Comparison of ENCODE assay signal across 8 mouse cellular contexts in the genomic region with DNA sequence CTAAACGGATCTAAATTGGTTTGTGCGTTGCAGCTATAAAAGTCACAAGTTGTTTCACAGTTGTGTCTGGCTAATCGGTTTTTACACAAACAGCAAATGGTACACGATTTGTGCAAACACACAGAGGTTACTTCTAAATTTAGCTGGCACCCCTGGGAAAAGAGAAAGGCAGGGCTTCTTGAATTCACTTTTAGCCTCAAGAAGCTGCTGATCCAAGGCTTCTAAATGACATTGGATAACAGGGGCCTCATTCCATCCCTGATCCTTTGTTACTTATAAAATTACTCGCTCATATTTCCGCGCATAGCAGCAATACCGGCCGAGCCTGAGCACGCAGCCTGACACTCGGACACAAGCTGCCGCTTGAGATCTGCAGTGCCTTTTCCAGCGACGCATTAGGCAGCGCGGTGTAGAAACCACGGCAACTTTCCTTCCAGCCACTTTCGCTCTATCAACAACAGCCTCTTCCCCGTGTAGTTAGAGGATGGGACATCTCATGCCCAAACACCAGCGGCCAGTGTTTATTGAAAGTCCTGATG. TPM values are rescaled to one million over a fixed set of nuclear protein-coding genes. Genes with fewer than 3 reads are reported as not detected.
DNase-seq lines count a peak whose midpoint lies in the region; ATAC-seq lines count a peak whose summit lies in the region.

No protein-coding gene starts in this region.

- H3K4me1 ChIP-seq in intestine, embryonic 14.5 days (replicated peaks; ENCODE audit: control insufficient read depth, insufficient read depth, low read length), result no peaks in the 10 kb centered on the region
- peaks cover 13% of the 10 kb centered on the region for H3K4me1 ChIP-seq in intestine, embryonic 16.5 days (ENCODE audit: control insufficient read depth, insufficient read depth, low read length)
- H3K4me1 ChIP-seq in heart, embryonic 15.5 days (replicated peaks), result peaks cover 42% of the 10 kb centered on the region

- peak overlapping the region; percentile 7; the same call in 1 of the 2 replicates for H3K4me3 ChIP-seq in intestine, embryonic 14.5 days (ENCODE audit: low read depth, low read length)
- H3K4me3 ChIP-seq in intestine, embryonic 16.5 days (ENCODE audit: low read length), result no peak overlapping the region
- no peak overlapping the region for H3K4me3 ChIP-seq in heart, embryonic 15.5 days

- no peak overlapping the region for H3K9ac ChIP-seq in intestine, embryonic 14.5 days (ENCODE audit: low read length)
- no peak overlapping the region for H3K9ac ChIP-seq in intestine, embryonic 16.5 days (ENCODE audit: low read depth, low read length)
- no peak overlapping the region for H3K9ac ChIP-seq in heart, embryonic 15.5 days

- H3K4me2 ChIP-seq in intestine, embryonic 14.5 days (ENCODE audit: low read length), result peak overlapping the region; percentile 13; the same call in 1 of the 2 replicates
- no peak overlapping the region for H3K4me2 ChIP-seq in intestine, embryonic 16.5 days (ENCODE audit: low read depth, low read length)
- peak overlapping the region; percentile 25 for H3K4me2 ChIP-seq in heart, embryonic 15.5 days

- H3K27me3 ChIP-seq in intestine, embryonic 14.5 days (replicated peaks; ENCODE audit: control insufficient read depth, insufficient read depth, low read length), result peaks cover 99% of the 10 kb centered on the region
- peaks cover 64% of the 10 kb centered on the region for H3K27me3 ChIP-seq in intestine, embryonic 16.5 days (replicated peaks; ENCODE audit: control insufficient read depth, insufficient read depth, low read length)
- peaks cover 94% of the 10 kb centered on the region for H3K27me3 ChIP-seq in heart, embryonic 15.5 days

- H3K36me3 ChIP-seq in intestine, embryonic 14.5 days (ENCODE audit: control insufficient read depth, insufficient read depth, low read length), result no peaks in the 10 kb centered on the region
- H3K36me3 ChIP-seq in intestine, embryonic 16.5 days (ENCODE audit: control insufficient read depth, insufficient read depth, low read length), result no peaks in the 10 kb centered on the region
- no peaks in the 10 kb centered on the region for H3K36me3 ChIP-seq in heart, embryonic 15.5 days

- H3K27ac ChIP-seq in intestine, embryonic 14.5 days (ENCODE audit: low read depth), result no peak overlapping the region
- H3K27ac ChIP-seq in intestine, embryonic 16.5 days (ENCODE audit: low read length), result no peak overlapping the region
- no peak overlapping the region for H3K27ac ChIP-seq in heart, embryonic 15.5 days

- ATAC-seq in intestine, embryonic 14.5 days (replicated peaks; ENCODE audit: low FRiP score, low TSS enrichment, low read depth), result no peak
- no peak for ATAC-seq in intestine, embryonic 16.5 days
- ATAC-seq in heart, embryonic 15.5 days (replicated peaks; ENCODE audit: insufficient number of reproducible peaks, insufficient read depth, low FRiP score, low read depth), result no peak
- ATAC-seq in megakaryocyte-erythroid progenitor cell, adult 5-6 weeks (replicated peaks; ENCODE audit: low FRiP score, low TSS enrichment, poor library complexity, severe bottlenecking), result no peak
- no peak for ATAC-seq in erythroid progenitor cell, adult 5-6 weeks (replicated peaks; ENCODE audit: low FRiP score, poor library complexity, severe bottlenecking)

- H3K9me3 ChIP-seq in intestine, embryonic 14.5 days (ENCODE audit: control insufficient read depth, low read length), result no peaks in the 10 kb centered on the region
- 0 out of 2 replicates have a peak, but pooled peaks cover 4% of the 10 kb centered on the region for H3K9me3 ChIP-seq in intestine, embryonic 16.5 days (ENCODE audit: control insufficient read depth, low read length)
- H3K9me3 ChIP-seq in heart, embryonic 15.5 days (replicated peaks), result no peaks in the 10 kb centered on the region

- DNase-seq in intestine, embryonic 14.5 days (ENCODE audit: low spot score), result peak; percentile 84
- peak; percentile 43 to 66 for DNase-seq in cerebellum, postnatal 25 days
- peak; percentile 71 for DNase-seq in neural tube, embryonic 10.5 days (ENCODE audit: extremely low spot score, low spot score)
- no peak for DNase-seq in thymus, postnatal 10 days (ENCODE audit: low spot score in 2 of 2)

- under 1% methylated on average over 20 of the region's 20 CpGs for WGBS in intestine, embryonic 14.5 days
- under 1% methylated on average over 20 of the region's 20 CpGs for WGBS in intestine, embryonic 16.5 days
- under 1% methylated on average over 20 of the region's 20 CpGs for WGBS in heart, embryonic 15.5 days

RNA-seq across cellular contexts. Expression of a gene that starts 4.0 kb away (rescaled TPM):
- polyA plus RNA-seq in intestine, embryonic 14.5 days (2014; fragmentation: Nextera tagmentation; extraction: Ambion mirVana), result 1.3 and 1.4 TPM in 2 replicates
- polyA plus RNA-seq in intestine, embryonic 16.5 days (2015; fragmentation: Nextera tagmentation; extraction: Ambion mirVana), result 0.40 and 0.50 TPM in 2 replicates
- 0.20 TPM in 1 of 2 replicates, not detected in the other for polyA plus RNA-seq in heart, embryonic 15.5 days (2015; fragmentation: Nextera tagmentation; extraction: Ambion mirVana)
- not detected in 2 replicates for total RNA-seq in megakaryocyte-erythroid progenitor cell, adult 5-6 weeks (2014; fragmentation: Nextera tagmentation)
- total RNA-seq in megakaryocyte-erythroid progenitor cell, adult 5-6 weeks (2017), result not detected in 2 replicates
- total RNA-seq in erythroid progenitor cell, adult 5-6 weeks (2015; ENCODE audit: low replicate concordance), result not detected in 2 replicates
- total RNA-seq in erythroid progenitor cell, adult 5-6 weeks (2017; ENCODE audit: low replicate concordance), result not detected in 2 replicates

RNA-seq across cellular contexts. Expression of a gene that starts 55.3 kb away (rescaled TPM):
- polyA plus RNA-seq in intestine, embryonic 14.5 days (2014; fragmentation: Nextera tagmentation; extraction: Ambion mirVana), result 25.8 and 26.5 TPM in 2 replicates
- 20.6 and 21.0 TPM in 2 replicates for polyA plus RNA-seq in intestine, embryonic 16.5 days (2015; fragmentation: Nextera tagmentation; extraction: Ambion mirVana)
- polyA plus RNA-seq in heart, embryonic 15.5 days (2015; fragmentation: Nextera tagmentation; extraction: Ambion mirVana), result 9.1 and 11.3 TPM in 2 replicates
- 13.7 and 26.6 TPM in 2 replicates for total RNA-seq in megakaryocyte-erythroid progenitor cell, adult 5-6 weeks (2014; fragmentation: Nextera tagmentation)
- total RNA-seq in megakaryocyte-erythroid progenitor cell, adult 5-6 weeks (2017), result 15.4 and 18.5 TPM in 2 replicates
- total RNA-seq in erythroid progenitor cell, adult 5-6 weeks (2015; ENCODE audit: low replicate concordance), result 12.6 and 18.0 TPM in 2 replicates
- 14.2 and 27.9 TPM in 2 replicates for total RNA-seq in erythroid progenitor cell, adult 5-6 weeks (2017; ENCODE audit: low replicate concordance)

Comparison
In these comparisons a context has a peak if more than half of its experiments do, and no peak if none do; other contexts are left out.
1. DNase-seq: peak in intestine, embryonic 14.5 days (single experiment), cerebellum, postnatal 25 days (2 of 2) and neural tube, embryonic 10.5 days (single experiment); none in thymus, postnatal 10 days (0 of 2).